Mouse (Mus musculus) gastrocnemius, adult 8-10 months (tissue): ENCODE results near the gene Serpinc1. TPM values are rescaled to one million over a fixed set of nuclear protein-coding genes. Genes with fewer than 3 reads are reported as not detected.
A peak's percentile ranks its signal among the peaks of the same experiment; 100 is the strongest.
"Not testable (repeated sequence)": the region's sequence is repeated elsewhere in the genome, so short reads cannot be mapped to it uniquely, and the experiment has no call there.

Source experiments
- DNase-seq, 2 experiments: peaks; one replicate each; pipeline ENCODE4 v3.0.0; 2022; ENCODE audit warnings: low spot score in 2 of 2
- total RNA-seq, 4 experiments: library from RNA; stranded (reverse); gene quantifications; 2 replicates each; pipeline ENCODE4 v1.2.4; 2022

Gene Serpinc1
- total RNA-seq, 4 experiments from 2014 or later = 0.70 to 1.6 TPM; not detected in 2

DNA sequence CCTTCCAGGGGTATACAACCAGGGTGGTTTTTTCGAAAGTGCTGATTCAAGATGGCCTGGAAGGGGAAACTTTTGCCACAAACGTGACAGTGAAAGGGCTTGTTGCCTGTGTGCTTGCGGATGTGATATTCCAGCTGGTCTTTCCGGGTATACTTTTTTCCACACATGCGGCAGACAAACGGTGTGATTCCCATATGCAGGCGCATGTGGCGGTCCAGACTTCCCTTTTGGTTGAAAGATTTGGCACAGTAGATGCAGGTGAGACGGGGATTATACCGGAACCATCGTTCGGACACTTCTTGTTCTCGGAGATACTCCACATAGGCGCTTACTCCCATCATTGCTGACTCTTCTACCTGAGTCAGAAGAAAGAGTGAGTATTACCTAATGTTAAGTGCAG is 41.7 kb downstream of the Serpinc1 start:
- DNase-seq = no peak

DNA sequence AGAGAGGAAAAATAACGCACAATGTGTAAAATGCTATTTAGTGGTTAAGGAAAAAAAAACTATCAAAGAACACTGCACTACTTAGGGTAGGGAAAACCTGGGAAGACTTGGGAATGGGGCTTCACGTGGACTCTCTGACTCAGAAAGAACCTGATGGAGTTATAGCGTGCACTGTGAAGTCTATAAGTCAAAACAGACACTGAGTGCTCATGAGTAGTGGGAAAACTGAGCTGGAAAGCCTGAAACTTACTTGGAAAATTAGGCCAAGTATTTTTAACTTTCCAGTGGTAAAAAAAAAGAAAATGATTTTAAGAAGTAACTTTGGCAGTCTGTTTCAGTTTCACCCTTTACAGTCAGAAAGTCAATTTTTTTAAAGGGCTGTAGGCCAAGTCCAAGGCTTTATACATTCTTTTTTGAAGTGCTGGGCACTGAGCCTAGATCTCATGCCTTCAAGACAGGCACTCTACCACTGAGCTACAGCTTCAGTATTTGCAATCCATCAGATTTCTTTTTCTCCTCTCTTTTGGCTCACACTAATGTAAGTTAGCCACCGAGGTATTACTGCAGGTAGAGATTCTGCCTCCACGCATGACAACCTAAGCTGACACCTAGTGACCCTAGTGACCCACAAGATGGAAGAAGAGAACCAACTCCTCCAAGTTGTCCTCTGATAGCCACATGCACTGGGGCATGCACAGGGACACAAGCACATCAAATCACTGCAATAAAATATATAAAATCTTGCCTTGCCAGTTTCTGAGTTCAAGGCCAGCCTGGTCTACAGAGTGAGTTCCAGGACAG is 47.2 kb downstream of the Serpinc1 start:
- no peak for DNase-seq

DNA sequence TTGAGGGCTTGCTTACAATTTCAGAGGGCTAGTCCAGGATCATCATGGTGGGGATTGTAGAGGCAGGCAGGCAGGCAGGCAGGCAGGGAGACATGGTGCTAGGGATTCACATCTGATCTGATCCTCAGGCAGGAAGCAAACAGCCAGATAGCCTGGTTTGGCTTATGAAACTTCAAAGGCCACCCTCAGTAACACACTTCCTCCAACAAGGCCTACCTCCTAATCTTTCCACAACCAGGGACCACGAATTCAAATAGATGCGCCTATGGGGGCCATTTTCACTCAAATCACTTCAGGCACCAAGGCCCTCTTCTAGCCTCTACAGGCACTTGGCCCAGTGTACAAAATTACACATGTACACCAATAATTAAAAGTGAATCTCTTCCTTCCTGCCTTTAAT is 48.8 kb downstream of the Serpinc1 start:
- no peak for DNase-seq

DNA sequence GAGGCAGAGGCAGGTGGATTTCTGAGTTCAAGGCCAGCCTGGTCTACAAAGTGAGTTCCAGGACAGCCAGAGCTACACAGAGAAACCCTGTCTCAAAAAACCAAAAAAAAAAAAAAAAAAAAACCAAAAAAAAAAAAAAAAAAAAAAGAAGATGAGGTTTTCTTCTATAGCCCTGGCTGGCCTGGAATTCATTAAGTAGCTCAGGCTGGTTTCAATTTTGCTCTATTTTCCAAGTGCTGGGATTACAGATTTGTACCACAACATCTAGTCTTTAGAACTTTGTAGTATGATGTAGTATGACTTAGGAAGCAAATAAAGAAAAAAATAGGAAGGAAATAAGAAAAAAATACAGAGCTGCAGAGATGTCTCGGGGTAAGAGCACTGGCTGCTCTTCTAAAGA is 50.0 kb downstream of the Serpinc1 start:
- not testable (repeated sequence) for DNase-seq

DNA sequence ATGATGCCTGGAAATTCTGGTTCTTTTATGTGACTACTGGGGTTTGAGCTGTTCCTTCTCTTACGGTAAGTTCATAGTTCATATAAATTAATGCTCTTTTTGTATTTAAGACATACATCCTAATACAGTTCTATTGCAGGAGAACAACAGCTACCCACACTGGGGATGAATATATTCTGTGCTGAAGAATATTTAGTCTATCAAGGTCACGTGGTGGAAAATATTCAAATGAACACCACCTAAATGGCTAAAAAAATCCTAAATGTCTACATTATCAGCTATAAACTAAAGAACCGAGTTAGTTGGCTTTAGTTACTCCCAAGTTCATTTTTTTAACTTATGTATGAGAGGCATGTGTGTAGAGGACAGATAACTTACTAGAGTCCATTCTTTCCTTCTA is 51.7 kb downstream of the Serpinc1 start:
- no peak for DNase-seq

DNA sequence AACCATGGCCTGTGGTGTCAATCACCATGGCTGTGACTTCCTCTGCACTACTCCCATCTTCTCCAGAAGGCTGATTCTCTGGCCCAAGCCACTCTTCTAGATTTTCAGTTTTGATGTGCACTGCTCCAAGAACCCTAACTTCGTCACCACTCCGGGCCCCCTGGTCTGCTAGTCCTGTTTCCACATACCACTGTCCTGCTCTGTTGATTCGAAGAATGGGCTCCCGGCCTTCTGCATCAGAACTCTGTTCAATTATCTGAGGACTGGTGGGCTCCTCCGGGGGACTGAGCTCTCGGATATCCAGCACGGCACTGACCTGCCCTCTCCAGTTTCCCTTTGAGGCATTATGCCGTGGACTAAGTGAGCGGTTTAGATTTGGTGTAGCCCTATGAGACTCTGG is 53.5 kb downstream of the Serpinc1 start:
- no peak for DNase-seq

DNA sequence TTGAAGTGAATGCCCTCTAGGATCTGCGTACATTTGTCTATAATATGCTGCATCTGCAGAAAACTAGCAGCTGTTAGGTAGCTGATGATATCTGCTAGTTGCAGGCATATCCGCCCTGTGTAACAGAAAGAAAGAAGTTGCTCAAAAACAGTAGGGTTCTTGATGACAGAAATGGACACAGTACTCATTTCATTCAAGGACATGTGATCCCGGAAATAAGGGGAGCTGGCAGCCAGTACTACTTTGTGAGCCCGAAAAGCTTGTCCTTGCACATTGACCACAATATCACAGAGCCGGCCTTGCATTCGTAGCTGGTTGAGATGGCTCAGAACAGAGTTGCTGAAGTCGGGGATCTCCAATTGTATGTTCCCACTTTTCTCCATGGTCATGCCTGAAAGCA is 54.0 kb downstream of the Serpinc1 start:
- no peak for DNase-seq

DNA sequence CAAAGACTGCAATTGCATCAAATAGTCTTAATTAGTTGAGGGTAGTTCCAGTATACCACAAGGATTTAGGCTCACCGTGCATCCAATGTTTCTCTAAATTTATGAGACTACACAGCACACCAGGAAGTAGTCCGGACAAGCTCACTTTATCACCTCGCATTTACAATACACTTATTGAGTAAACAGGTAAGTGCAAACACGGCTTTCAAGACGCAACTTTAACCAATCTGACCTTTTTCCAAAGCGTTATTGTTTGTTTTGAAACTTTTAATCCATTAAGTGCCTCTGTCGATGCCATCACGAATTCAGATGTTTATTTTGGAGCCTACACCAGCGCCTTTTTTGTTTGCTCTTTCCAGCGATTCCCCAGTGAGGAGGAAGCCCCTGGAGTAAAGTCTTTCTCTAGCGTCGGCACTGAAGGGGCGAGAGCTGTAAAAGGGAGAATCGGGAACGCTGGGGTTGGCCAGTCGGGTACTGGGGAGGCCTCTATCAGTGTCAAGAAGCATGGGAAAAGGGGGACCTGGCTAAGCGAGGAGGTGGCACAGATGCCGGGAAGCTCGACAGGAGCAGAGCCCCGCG is 55.6 kb downstream of the Serpinc1 start:
- no peak for DNase-seq

DNA sequence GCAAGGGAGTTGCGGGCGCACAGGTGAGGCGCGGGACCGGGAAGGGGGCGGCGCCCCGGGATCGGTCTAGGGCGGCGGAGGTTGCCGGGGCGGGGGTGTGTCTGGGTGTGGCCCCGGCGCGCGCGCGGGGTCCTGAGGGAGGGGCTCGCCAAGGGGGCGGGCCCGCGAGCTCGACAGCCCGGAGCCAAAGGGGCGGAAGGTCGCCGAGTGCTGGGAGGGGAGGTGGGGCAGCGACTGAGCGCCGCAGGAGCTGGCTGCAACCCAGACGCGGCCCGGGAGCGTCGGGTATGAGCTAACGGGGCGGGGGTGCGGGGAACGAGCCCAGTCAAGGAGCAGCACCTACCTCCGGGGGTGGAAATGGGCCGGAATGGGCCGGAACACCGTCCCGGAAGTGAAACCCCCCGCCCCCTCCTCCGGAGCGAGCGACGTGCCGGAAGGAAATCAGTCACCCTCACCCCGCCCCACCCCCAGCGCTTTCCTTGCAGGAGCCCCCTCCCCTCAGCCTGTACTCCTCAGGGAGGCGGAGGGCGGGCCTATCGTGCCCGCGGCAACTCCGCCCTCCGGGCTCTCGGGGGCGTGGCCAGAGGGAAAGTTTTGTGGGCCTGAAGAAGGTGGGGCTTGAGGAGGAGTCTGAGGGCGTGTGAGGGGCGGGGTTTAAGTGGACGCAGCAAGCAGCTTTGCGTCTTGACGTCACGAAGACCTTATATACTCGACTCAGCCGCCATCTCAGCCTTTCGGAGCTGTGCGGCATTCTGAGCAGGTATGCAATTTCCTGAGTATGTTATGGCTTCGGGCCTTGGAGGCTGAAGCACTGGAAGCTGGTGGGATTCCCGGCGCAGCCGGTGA is 56.3 kb downstream of the Serpinc1 start, which contains the start of gene Zbtb37:
Gene Zbtb37, minus strand, starts transcription at position 415 of the 846 bp plus-strand sequence.
- DNase-seq = peak; percentile 97

DNA sequence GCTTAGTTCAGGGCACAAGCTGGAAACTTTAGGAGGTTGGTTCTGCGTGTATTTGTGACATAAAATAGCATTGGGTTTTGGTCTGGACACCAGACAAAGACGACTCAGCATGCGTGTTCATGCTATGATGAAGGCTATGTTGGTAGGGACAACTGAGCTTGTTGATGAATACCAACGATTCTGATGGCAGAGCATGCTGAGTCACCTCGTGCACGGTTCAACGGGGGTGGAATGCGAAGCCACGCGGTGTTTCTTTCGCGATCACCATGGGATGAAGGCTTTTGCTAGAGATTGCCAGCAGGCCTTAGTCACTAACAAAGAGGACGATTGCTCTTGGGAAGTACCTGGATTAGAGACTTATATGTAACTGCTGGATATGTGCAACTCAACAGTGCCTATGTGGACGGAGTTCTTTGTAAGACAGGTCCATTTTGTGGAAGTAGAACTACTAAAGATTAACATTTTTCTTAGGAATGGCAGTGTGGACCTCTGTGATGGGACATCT is 56.9 kb downstream of the Serpinc1 start:
- DNase-seq = no peak

DNA sequence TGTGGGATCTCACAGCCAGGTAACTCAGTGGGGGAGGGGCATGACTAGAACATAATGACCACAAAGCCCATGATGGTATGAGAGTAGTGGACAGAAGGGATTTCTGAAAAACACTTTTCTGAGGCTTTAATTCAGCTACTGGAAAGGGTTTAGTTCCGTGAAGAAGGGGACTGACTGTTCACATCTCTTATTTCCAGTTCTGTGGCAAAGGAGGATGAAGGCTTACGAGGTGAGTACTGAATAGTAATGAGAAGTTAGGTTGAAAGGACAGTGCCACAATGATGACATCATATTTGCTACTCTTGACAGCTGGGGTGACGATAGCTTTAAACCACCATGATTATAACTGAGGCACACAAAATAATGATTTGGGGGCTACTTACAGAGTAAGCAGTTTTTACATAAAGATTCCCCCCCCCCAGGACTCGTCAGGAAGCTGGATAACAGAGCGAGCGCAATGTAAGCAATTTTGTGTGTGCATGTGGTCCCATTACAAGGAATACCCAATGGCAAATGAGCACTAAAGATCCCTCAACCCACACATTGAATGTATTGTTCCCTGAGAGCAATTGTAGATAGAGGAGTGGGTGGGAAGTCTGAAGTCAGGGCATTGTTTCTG is 57.5 kb downstream of the Serpinc1 start:
- DNase-seq = no peak

DNA sequence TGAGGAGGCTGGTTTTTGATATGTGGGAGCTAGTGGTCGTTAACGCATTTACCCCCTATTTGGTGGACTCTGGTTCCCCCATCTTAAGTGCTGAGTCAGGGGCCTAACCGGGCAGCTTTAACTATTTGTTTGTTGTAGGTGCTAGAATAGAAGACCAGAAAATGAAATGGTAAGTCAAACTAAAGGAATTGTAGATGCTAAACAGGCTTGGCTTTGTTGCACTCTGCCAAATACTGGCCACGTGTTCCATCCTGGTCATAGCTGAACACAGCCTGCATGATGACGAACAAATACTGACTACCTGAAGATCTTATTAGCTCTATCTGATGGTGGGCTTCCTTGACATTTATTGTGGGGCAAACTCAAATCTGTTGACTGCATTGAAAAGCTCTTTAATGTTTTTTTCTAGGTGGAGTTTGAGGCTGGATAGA is 58.0 kb downstream of the Serpinc1 start:
- no peak for DNase-seq

DNA sequence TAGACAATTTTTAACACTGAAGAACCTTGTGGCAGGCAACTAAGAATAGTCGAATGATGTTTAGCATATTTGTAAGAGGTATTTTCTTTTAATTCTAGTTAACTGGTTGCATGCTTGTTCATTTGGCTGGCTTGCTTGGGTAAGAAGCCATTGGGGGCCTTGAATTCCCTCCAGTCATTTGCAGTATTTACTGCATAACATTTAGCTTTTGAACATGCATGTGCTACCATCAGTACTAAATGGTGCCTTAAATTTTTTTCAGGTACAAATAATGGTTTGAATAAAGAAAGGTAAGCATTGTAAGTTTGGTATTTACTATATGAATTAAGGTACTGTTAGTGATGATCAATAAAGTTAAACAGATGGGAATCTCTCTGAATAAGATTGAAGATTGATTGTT is 58.6 kb downstream of the Serpinc1 start:
- no peak for DNase-seq

DNA sequence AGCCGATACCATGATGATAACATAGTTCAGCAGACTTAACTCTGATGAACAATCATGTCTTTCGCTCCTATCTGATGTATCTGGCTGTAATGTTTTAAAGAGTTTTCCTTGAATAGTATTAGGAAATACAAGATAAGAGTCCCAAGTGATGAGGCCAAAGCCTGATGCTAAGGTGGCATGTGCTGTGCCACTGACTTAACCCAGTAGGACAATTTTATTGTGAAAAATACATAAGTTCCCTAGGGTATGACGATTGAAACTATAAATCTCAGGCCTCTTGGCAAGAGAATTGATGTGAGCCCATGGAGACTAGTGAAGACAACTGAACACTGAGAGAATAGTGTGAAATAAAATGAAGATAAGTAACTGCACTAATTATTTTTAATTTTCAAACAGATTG is 59.2 kb downstream of the Serpinc1 start:
- DNase-seq = no peak

DNA sequence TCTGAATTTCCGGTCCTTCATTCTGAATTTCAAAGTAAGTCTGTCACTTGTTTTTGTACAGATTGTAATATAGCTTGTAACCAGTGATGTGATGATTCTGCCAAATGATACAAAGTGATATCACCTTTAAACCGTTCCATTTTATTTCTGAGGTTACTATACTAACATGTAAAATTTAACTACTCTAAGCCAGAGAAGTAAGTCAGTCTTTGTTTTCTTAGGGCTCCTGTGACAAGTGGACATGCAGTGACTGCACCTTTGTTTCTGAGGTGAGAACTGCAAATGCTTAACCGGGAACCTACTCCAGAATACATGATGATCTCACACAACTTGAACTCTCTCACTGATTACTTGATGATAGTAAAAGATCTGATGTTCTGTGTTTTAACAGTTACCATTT is 59.6 kb downstream of the Serpinc1 start:
- DNase-seq = no peak

DNA sequence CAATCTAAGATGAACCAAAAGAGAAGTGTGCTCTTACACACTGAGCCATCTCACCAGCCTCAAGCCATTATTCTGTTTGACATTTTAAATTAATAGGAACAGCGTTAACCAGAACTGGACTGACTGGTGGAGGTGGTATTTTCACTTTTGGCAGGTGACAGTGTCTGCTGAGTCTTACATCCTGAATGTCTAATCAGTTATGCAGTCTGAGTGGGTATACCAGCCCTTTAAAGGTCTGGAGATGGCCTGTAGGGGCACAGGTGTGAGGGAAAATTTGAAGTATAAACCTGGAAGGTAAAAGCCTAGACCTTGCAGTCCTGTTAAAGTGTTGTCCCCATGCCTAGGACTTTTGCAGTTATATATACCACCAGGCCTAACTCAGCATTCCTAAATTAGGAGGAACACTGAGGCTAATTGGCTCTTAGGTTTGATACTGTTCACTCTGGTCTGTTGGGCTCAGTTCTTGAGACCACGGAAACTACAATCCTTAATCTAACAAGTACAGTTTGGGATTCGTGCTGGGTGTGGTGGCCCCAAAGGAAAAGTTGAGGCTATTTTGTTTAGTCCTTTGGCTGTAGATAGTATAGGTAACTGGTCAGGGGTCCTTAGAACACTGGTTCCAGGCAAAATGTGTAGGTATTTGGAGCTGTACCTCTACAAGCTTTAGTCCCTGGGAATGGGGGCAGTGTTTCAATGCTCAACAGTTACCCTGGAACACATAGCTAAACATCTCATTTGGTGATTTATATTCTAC is 60.8 kb downstream of the Serpinc1 start:
- no peak for DNase-seq

DNA sequence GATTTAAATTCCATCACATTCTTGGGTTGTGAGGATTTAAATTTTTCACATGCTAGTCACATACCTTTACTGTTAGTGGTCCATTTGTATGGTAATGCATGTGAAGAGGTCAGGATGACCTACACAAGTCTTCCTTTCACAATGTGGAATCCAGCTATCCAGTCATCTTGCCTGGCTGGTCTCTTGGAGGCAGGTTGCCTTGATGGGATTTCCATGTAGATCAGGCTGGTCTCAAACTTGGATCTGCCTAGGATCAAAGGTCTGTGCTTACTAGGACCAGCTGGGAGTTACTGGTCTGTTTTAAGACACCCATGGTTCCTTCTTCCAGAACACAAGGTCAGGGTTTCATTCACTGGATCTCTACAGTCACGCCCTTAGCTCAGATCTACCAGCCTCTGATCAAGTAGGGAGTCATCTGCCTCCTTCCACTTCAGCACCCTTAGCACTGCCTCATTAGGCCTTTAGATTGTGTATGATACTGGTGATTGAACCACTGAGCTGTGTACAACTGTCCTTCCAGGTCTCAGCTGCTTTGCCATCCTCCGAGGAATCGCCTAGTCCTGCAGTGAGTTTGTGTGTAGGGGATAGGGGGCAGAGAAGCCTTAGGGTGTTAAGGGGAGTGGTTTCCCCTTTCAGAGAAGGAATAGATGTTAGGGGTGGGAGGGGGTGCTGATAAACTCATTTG is 61.5 kb downstream of the Serpinc1 start:
- DNase-seq = no peak

DNA sequence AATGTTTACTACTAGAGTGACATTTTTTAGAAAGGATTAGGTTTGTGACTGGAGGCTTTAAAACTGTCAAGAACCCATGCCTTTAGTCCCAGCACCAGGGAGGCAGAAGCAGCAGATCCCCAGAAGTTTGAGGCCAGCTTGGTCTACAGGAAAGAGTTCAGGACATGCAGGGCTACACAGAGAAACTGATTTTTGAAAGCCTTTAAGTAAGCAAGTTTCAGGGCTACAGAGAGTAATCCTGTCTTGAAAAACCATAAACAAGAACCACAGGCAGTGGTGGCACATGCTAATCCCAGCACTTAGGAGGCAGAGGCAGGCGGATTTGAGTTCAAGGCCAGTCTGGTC is 62.0 kb downstream of the Serpinc1 start:
- no peak for DNase-seq

DNA sequence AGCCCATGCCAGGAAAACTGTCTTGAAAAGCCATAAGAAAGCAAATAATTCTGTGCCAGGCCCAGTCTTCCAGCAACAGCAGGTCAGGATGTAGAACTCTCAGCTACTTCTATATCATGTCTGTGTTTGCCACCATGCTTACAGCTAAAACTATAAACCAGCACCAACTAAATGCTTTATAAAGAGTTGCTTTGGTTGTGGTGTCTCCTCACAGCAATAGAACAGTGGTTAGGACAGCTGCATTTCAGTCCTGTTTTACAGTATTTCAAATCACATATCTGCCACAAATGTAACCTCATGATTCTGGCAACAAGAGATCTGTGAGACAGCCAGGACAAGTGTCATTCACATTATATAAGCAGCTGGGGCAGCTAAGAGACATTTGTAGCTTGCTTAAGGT is 62.5 kb downstream of the Serpinc1 start:
- no peak for DNase-seq

DNA sequence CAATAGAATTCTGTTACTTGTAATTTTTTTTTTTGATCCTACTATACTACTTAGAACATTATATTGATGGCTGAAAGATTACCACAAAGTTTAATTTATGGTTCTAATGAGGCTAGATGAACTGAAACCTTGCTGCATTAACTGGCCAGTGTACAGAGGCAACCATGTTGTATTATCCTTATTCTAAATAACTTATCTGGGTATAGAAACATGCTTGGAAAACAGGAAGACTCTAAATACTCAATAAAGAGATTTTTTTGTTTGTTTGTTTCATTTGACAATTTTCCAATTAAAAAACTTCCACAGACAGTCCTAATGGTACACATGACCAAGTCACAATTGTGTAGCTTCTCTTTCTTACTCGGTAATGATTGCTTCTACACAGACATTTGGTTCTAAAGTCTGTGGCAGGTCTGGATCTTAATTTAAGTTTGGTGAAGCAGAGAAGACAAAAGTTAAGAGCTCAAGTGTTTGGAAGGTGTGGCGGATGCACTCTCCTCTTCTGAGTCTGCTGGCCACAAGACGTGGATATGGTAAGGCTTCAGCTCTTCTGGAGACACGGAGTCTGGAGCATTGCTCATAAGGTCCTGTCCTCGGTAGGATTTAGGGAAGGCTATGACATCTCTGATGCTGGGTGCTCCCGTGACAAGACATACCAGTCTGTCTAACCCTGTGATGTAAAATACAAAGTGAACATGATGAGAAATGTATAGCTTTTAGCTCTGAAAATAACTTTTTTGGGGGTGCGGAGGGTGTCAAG is 63.1 kb downstream of the Serpinc1 start:
- no peak for DNase-seq
